Mouse (Mus musculus) urinary bladder, postnatal 36 days (tissue): ENCODE results near the gene Lin28a.

ENCODE experiments used
- DNase-seq, 2 experiments: peaks; one replicate each; pipeline ENCODE4 v3.0.0; 2022; ENCODE audit warnings: low spot score in 2 of 2, mixed read lengths in 1 of 2

Gene Lin28a

DNA sequence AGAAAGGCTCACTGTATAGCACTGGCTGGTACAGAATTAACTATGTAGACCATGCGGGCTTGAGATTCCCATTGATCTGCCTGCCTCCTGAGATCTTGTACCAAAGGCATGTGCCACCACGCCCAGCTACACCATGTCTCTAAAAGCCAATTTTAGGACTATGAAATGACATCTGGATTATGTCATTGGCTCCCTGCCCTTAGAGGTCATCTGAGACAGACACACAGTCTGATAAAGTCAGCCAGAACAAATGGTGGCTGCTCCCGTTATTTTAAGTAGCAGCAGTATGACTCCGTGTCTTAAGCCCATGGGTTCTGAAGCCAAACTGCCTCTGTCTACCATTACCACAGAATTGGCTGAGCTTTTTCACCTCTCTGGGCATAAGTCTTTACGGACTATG is 38.1 kb downstream of the Lin28a start:
- no peak for DNase-seq

DNA sequence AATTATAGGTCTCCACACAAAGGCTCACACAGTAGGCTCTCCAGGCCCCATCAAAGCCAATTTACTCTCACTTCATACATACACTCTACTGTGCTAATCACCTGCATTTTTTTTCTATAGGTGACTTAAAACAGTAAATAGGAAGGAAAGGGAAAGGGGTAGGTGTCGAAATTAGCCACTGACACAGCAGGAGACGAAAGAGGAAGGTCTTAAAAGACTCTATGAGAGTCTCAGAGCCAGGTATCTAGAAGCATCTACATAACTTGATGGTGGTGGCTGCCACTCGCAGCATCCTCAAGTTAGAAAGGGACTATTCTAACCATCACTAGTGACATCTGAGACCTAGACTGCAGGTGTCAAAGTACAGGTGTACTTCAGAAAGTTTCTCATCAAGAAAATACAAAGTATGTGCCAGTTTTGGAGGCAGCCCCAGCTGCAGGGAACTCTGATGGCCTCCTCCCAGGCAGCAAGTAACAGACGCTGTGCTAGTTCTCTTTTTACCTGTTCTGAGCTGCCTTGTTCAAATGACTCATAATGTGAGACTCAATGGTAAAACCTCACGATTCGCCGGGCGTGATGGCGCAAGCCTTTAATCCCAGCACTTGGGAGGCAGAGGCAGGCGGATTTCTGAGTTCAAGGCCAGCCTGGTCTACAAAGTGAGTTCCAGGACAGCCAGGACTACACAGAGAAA is 40.5 kb downstream of the Lin28a start:
- no peak for DNase-seq

DNA sequence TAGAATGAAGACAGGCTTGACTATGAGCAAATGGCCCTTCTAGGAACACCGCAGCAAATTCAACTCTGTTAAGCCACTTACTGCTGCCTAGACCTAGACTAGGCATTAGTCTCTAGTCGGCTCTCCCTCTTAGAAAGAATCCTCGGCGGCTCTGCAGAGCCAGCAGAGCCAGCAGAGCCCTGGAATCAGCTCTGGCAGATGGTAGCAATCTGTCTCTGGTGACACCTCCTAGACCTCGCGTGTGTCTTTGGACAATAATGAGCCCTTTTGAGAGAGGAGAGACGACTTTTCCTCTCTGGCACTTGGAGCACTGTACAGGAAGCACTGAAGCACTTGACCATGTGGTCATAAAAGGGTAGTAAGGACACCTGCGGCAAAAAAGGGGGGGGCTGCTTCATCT is 46.9 kb downstream of the Lin28a start:
- no peak for DNase-seq

GRCm38 (mm10) chr4:133970876-133971275 is 47.8 kb downstream of the Lin28a start:
- no peak for DNase-seq

DNA sequence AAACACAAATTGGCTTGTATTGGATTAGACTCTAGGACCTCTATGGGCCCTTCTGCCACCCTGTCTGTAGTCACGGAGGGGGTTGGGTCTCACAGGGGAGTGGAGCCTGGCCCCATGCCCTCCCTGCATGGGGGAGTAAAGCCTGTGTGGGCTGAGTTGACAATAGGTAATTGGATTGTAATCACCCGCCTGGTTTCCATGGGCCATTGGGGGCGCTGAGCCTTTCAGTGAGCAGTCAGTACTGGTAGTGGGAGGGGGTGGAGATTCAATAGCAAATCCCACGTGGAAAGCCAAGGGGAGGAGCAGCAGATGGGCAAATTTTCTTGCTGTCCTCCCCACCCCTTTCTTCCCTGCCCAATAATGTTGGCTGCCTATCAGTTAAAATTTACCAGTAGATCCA is 48.4 kb downstream of the Lin28a start:
- no peak for DNase-seq

DNA sequence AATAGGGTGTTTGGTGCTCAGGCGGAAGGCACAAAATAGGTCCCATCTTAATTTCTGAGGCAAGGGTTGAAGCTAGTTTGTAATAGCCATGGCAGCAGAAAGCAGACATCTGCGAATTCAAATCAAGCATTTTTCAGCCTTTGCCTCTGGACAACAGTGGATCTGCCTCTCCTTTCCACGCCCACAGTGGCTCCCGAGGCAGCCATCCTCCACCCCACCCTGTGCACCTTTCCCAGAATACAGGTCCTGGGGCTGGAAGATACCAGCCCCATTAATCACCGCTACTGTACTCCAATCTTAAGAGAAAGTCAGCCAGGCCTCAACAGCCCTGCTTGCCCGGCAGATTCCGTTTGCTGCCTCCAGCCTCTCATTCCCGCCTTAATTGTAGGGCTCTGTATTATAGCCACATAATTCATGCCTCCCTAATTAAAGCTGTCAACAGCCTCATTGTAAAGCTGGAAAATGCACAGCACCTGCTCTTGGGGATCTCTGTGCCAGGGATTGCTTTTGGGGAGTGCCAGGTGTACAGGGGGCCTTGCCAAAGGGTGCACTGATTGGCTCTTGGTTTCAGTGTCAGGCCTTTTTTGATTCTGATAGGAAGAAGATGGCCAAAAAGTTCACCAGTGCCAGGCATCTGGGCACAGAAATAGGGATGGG is 49.4 kb downstream of the Lin28a start:
- DNase-seq, result no peak

DNA sequence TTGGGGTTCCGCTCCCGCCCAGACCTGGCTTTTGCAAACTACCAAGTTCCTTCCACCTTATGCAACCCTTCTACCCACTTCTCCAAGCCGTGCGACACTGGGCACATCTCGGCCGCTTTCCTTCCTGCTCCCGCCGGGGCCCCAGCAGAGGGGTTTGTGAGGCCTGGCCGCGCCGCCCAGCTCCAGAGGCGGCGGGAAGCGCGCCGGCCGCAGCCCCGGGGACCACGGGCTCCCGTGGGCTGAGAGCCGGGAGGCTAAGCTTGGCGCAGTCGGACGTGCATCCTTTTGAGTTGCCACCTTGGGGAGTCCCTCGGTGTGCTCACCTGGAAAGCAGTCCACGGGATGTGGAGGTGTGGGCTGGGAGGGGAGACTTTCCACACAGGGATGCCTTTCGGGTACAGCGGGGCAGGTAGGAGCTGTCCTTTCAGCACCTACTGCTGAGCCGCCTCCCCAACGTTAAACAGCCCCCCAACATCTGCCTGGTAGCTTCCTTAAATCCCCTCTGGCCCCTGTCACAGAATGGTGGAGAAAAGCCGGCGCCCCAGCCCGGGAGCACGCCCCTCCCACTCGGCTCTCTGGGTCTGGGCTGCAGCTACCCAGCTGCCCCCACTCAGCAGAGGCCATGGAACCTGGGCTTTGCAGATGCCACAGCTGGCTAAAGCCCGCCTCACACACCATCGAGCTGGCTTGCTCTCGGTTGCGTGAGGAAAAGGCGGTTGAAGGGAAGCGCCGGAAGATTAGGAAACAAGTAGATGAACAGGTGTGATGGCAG is 50.3 kb downstream of the Lin28a start, which contains the start of gene Hmgn2:
Hmgn2 (minus strand) TSS at position 501 of the 772 bp plus-strand sequence.
- peak; percentile 16 to 20 for DNase-seq

DNA sequence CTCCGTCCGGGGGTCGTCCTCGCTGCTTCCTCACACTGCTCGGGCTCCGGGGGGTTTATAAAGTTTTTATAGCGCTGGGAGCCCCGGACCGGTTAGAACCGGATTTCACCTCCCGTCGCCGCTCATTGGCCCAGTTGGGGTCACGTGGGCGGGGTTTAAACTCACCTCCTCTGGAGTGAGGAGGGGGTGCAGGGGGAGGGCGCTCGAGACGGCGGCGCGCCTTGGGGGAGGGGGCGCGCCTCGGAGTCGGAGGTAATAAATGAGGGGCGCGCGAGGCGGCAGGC is 50.8 kb downstream of the Lin28a start:
- DNase-seq, result peak; percentile 67 to 83

- peak; percentile 98 for DNase-seq
These were observed 51.3 kb downstream of the Lin28a start for GRCm38 (mm10) chr4:133967138-133967865.

- DNase-seq, result no peak
These were observed 52.2 kb downstream of the Lin28a start for GRCm38 (mm10) chr4:133966271-133966940.

GRCm38 (mm10) chr4:133962566-133962965 is 56.1 kb downstream of the Lin28a start:
- DNase-seq, result no peak

GRCm38 (mm10) chr4:133958884-133959283 is 59.8 kb downstream of the Lin28a start:
- DNase-seq, result no peak

- no peak for DNase-seq
These were observed 62.3 kb downstream of the Lin28a start for GRCm38 (mm10) chr4:133956358-133956757.
